Mouse (Mus musculus): Measurements from ENCODE around the gene Ncoa1. TPM values are rescaled to one million over a fixed set of nuclear protein-coding genes. Genes with fewer than 3 reads are reported as not detected.
"Not testable (repeated sequence)": the region's sequence is repeated elsewhere in the genome, so short reads cannot be mapped to it uniquely, and the experiment has no call there.

The Ncoa1 gene
- polyA plus RNA-seq, 1 experiment, result not detected

GRCm38 (mm10) chr12:4243805-4244204 is 233.2 kb downstream of the Ncoa1 start:
- Histone ChIP-seq H3K4me1 (ENCODE audit: control insufficient read depth, insufficient read depth, low read length) (no peaks in the 10 kb centered on the region), H3K4me3 (ENCODE audit: insufficient read depth, low read depth, low read length) (no peak overlapping the region), H3K27ac (ENCODE audit: insufficient read depth, low read depth, low read length) (no peak overlapping the region)
- WGBS, result 88% methylated on average over 2 of the region's 2 CpGs
- TF ChIP-seq CTCF (IDR thresholded peaks at IDR 0.05; ENCODE audit: insufficient read depth, low read depth, low read length) (no peak), POLR2A (IDR thresholded peaks at IDR 0.05; ENCODE audit: insufficient read depth, low read depth, low read length) (no peak)

GRCm38 (mm10) chr12:4240281-4240680 is 236.7 kb downstream of the Ncoa1 start:
- not testable (repeated sequence) for H3K4me3 ChIP-seq (ENCODE audit: insufficient read depth, low read depth, low read length); H3K27ac ChIP-seq (ENCODE audit: insufficient read depth, low read depth, low read length); H3K4me1 ChIP-seq (ENCODE audit: control insufficient read depth, insufficient read depth, low read length)
- 73% methylated on average over 8 of the region's 8 CpGs for whole genome bisulfite sequencing

GRCm38 (mm10) chr12:4237481-4237880 is 239.5 kb downstream of the Ncoa1 start:
- WGBS, result 91% methylated on average over 15 of the region's 15 CpGs
- H3K4me1 ChIP-seq (ENCODE audit: control insufficient read depth, insufficient read depth, low read length), result no peaks in the 10 kb centered on the region

DNA sequence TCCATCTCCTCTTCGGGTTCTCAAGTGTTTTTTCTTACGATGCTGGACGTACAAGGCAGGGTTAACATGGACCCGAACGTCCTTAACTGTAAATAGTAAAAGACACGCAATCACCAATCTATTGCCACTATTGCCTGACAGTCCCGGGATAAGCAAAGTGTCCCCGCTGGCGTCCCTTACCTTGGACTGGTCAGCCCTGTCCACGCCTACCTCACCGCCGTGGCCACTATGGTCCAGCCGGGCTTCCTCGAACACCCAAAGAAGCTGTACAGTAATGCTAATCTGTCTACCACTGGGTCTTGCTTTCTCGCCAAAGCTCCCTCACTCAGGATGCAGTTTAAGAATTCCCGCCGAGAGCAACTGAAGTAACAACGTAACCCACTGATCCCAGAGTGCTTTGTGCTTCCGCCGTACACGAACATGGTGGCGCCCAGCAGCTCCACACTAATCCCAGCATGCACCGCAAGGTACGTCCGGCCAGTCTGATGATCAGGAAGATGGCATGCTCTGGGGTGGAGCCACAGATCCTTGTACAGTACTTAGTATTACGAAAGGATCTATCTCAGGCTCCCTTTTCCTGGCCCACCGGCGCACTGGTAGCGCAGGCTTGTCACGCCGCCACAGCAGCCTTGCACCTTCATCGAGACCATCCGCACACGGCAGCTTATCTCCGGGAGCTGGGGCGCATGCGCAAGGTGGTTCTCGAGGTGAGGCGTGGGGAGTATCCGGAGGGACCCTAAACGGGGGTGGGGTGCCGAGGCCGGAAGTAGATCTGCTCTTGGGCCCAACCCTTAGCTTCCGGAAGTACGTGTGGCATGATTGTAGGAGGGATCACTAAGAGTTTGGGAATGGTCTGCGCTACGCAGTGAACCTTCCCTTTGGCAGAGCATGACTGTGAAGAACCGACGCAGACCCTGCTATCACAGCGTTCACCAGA is 243.1 kb downstream of the Ncoa1 start, which contains the start of the genes Ptrhd1 and Cenpo:
Ptrhd1 (plus strand) TSS at position 456 of the 937 bp plus-strand sequence.
Cenpo (minus strand) TSS at position 723 of the 937 bp plus-strand sequence.
- H3K27ac ChIP-seq (ENCODE audit: insufficient read depth, low read depth, low read length), result peak within 1 kb of the TSS; percentile 99
- no peaks in the 10 kb centered on the region for H3K4me1 ChIP-seq (ENCODE audit: control insufficient read depth, insufficient read depth, low read length)
- under 1% methylated on average over 50 of the region's 50 CpGs for WGBS
- H3K4me3 ChIP-seq (ENCODE audit: insufficient read depth, low read depth, low read length), result peak within 1 kb of the TSS; percentile 74
- TF ChIP-seq POLR2A (IDR thresholded peaks at IDR 0.05; ENCODE audit: insufficient read depth, low read depth, low read length) (peak; percentile 30; the same call in 1 of the 2 replicates), CTCF (IDR thresholded peaks at IDR 0.05; ENCODE audit: insufficient read depth, low read depth, low read length) (no peak)

More at GRCm38 (mm10) chr12:4237481-4237880, 239.5 kb downstream of the Ncoa1 start:
- H3K27ac ChIP-seq (ENCODE audit: insufficient read depth, low read depth, low read length), result no peak overlapping the region
- TF ChIP-seq CTCF (IDR thresholded peaks at IDR 0.05; ENCODE audit: insufficient read depth, low read depth, low read length), result no peak
- no peak overlapping the region for H3K4me3 ChIP-seq (ENCODE audit: insufficient read depth, low read depth, low read length)

DNA sequence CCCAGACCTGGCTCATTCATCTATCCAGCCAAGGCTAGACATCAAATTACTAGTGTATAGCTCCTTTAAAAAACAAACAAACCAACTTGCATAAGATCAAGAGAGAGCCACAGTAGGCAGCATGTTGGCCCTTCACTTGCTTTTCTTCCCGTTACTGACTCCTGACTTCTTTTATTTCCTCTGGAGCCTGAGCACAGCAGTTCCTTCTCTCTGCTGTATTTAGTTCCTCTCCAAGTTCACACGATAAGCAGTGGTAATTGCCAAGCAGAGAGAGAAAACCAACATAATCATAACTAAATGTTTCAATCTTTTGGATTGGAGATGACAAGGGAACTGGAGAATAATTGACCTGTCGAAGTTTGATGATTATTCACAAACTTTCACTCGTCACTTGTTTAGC is 244.2 kb downstream of the Ncoa1 start:
- TF ChIP-seq CTCF (IDR thresholded peaks at IDR 0.05; ENCODE audit: insufficient read depth, low read depth, low read length) (no peak), POLR2A (IDR thresholded peaks at IDR 0.05; ENCODE audit: insufficient read depth, low read depth, low read length) (no peak)
- no peaks in the 10 kb centered on the region for H3K4me1 ChIP-seq (ENCODE audit: control insufficient read depth, insufficient read depth, low read length)
- no peak overlapping the region for H3K27ac ChIP-seq (ENCODE audit: insufficient read depth, low read depth, low read length)
- WGBS, result 31% methylated on average over 4 of the region's 4 CpGs
- no peak overlapping the region for H3K4me3 ChIP-seq (ENCODE audit: insufficient read depth, low read depth, low read length)

DNA sequence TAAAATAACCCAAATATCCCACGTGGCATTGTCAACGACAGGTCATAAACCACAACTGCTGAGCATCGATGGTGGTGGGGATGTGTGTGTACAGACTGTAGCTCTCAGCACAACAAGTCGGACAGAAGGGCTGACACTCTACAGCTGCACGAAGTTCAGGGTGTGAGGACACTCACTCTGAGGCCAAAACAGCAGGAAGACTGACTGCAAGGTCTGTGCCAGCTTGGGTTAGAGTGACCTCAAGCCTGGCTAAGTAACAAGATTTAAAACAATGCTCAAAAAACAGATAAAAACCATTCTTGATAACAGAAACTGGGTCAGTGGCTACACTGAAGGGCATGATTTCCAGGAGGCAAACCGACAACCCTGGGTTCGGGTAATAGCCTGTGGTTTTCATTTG is 246.8 kb downstream of the Ncoa1 start:
- TF ChIP-seq CTCF (IDR thresholded peaks at IDR 0.05; ENCODE audit: insufficient read depth, low read depth, low read length) (no peak), POLR2A (IDR thresholded peaks at IDR 0.05; ENCODE audit: insufficient read depth, low read depth, low read length) (no peak)
- H3K4me1 ChIP-seq (ENCODE audit: control insufficient read depth, insufficient read depth, low read length), result no peaks in the 10 kb centered on the region
- WGBS, result 93% methylated on average over 7 of the region's 7 CpGs
- no peak overlapping the region for H3K4me3 ChIP-seq (ENCODE audit: insufficient read depth, low read depth, low read length)
- no peak overlapping the region for H3K27ac ChIP-seq (ENCODE audit: insufficient read depth, low read depth, low read length)

GRCm38 (mm10) chr12:4212908-4213307 is 264.1 kb downstream of the Ncoa1 start:
- Histone ChIP-seq H3K27ac (ENCODE audit: insufficient read depth, low read depth, low read length) (no peak overlapping the region), H3K4me1 (ENCODE audit: control insufficient read depth, insufficient read depth, low read length) (peaks cover 7% of the 10 kb centered on the region), H3K4me3 (ENCODE audit: insufficient read depth, low read depth, low read length) (no peak overlapping the region)
- TF ChIP-seq CTCF (IDR thresholded peaks at IDR 0.05; ENCODE audit: insufficient read depth, low read depth, low read length) (no peak), POLR2A (IDR thresholded peaks at IDR 0.05; ENCODE audit: insufficient read depth, low read depth, low read length) (no peak)
- 64% methylated on average over 8 of the region's 8 CpGs for WGBS

DNA sequence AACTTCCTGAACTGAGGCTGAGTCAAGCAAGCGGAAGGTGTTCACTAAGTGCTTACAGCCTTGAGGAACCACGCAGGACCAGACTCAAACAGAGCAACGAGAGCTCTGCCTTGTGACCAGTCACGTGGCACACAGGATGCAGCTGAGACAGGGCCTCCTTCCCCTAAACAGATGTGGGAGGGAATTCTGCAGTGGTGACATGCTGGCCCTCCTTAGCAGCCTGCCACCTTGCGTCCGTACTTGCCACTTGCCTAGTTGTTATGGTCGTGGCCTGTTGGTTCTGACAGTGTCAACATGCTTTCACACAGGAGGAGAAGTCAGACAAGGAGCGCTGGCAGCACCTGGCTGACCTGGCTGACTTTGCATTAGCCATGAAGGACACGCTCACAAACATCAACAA is 265.8 kb downstream of the Ncoa1 start:
- H3K4me1 ChIP-seq (ENCODE audit: control insufficient read depth, insufficient read depth, low read length), result peaks cover 7% of the 10 kb centered on the region
- 80% methylated on average over 9 of the region's 9 CpGs for WGBS

GRCm38 (mm10) chr12:4209196-4209595 is 267.8 kb downstream of the Ncoa1 start:
- Histone ChIP-seq H3K27ac (ENCODE audit: insufficient read depth, low read depth, low read length) (no peak overlapping the region), H3K4me1 (ENCODE audit: control insufficient read depth, insufficient read depth, low read length) (peaks cover 7% of the 10 kb centered on the region), H3K4me3 (ENCODE audit: insufficient read depth, low read depth, low read length) (no peak overlapping the region)
- 97% methylated on average over 9 of the region's 9 CpGs for WGBS
- no peak for TF ChIP-seq CTCF (IDR thresholded peaks at IDR 0.05; ENCODE audit: insufficient read depth, low read depth, low read length)
- TF ChIP-seq POLR2A (IDR thresholded peaks at IDR 0.05; ENCODE audit: insufficient read depth, low read depth, low read length), result no peak

More for the DNA sequence above, 265.8 kb downstream of the Ncoa1 start:
- H3K4me3 ChIP-seq (ENCODE audit: insufficient read depth, low read depth, low read length), result no peak overlapping the region
- no peak overlapping the region for H3K27ac ChIP-seq (ENCODE audit: insufficient read depth, low read depth, low read length)
- TF ChIP-seq CTCF (IDR thresholded peaks at IDR 0.05; ENCODE audit: insufficient read depth, low read depth, low read length), result no peak
- TF ChIP-seq POLR2A (IDR thresholded peaks at IDR 0.05; ENCODE audit: insufficient read depth, low read depth, low read length), result no peak

Measured in olfactory bulb, adult 2 months (tissue).